ENCODE assay signal across 14 mouse cellular contexts in genomic region chr7:141535570-141535969, GRCm38 (mm10).
"Had no signal": no experiment of that assay in that cellular context is flagged by ENCODE, and none has a peak within 500 bp of the region (broad histone marks: within the 10 kb centered on the region; RNA-seq: fewer than 3 reads in every experiment).

No protein-coding gene starts in this region.

- DNase-seq: lung, adult 18-20 months; lung, embryonic 14.5 days; lung, postnatal 10 days; lung, postnatal 4 days; right cerebral cortex, postnatal 14 days; spleen, adult 18-20 months; thymus, adult 18-20 months; thymus, postnatal 14 days; thymus, postnatal 36 days had no signal

- H3K4me2 ChIP-seq: lung, embryonic 14.5 days; midbrain, embryonic 11.5 days; midbrain, embryonic 13.5 days; midbrain, embryonic 15.5 days; neural tube, embryonic 12.5 days had no signal

- ATAC-seq: midbrain, embryonic 13.5 days; midbrain, embryonic 15.5 days had no signal

- H3K9ac ChIP-seq: lung, embryonic 14.5 days; midbrain, embryonic 13.5 days; midbrain, embryonic 15.5 days; neural tube, embryonic 12.5 days had no signal

- H3K9me3 ChIP-seq: megakaryocyte, embryonic 14.5 days; midbrain, embryonic 13.5 days; midbrain, embryonic 15.5 days; neural tube, embryonic 12.5 days had no signal

- H3K27me3 ChIP-seq: megakaryocyte, embryonic 14.5 days; midbrain, embryonic 13.5 days; midbrain, embryonic 15.5 days; neural tube, embryonic 12.5 days had no signal

- H3K27ac ChIP-seq: midbrain, embryonic 13.5 days; midbrain, embryonic 15.5 days; neural tube, embryonic 12.5 days had no signal

- H3K4me3 ChIP-seq: megakaryocyte, embryonic 14.5 days; midbrain, embryonic 13.5 days; midbrain, embryonic 15.5 days; neural tube, embryonic 12.5 days had no signal
